Comparison of ENCODE assay signal across 23 mouse cellular contexts in the genomic region with DNA sequence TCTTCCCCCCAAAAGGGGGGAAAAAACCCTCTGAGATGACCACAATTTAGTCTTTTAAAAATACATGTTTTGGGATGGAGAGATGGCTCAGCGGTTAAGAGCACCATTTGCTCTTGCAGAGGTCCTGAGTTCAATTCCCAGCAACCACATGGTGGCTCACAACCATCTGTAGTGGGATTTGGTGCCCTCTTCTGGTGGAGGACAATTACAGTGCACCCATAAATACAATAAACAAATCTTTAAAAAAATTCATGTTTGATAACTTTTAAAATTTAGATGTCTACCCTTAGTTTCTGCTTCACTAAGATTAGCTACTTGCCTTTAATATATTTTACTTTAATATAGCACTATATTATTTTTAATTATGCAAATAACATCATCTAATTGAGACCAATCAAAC. TPM values are rescaled to one million over a fixed set of nuclear protein-coding genes. Genes with fewer than 3 reads are reported as not detected.
DNase-seq lines count a peak whose midpoint lies in the region; ATAC-seq and TF ChIP-seq lines count a peak whose summit lies in the region.
"Had no signal": no experiment of that assay in that cellular context is flagged by ENCODE, and none has a peak within 500 bp of the region (broad histone marks: within the 10 kb centered on the region; RNA-seq: fewer than 3 reads in every experiment).

No protein-coding gene starts in this region.

- DNase-seq in gastrocnemius, adult 2 months, result no peak
- no peak for DNase-seq in gastrocnemius, adult 8-10 months (ENCODE audit: low spot score in 2 of 2)
- DNase-seq in layer of hippocampus, adult 2 months (ENCODE audit: low spot score in 2 of 2), result no peak
- no peak for DNase-seq in layer of hippocampus, adult 18-20 months (ENCODE audit: low spot score in 2 of 2)
- peak; percentile 16 for DNase-seq in 416B (ENCODE audit: low read depth)
- no peak for DNase-seq in Patski (ENCODE audit: low read depth, low spot score)
- no peak for DNase-seq in cerebellum, adult 11 months
- DNase-seq: cerebellum, adult 8-10 months; gastrocnemius, postnatal 10 days; heart, adult 11 months; layer of hippocampus, postnatal 36 days; right cerebral cortex, adult 18-20 months; thymus, postnatal 25 days had no signal

- peaks cover 21% of the 10 kb centered on the region for H3K27me3 ChIP-seq in Patski
- H3K27me3 ChIP-seq: limb, embryonic 15.5 days; lung, embryonic 15.5 days; midbrain, embryonic 12.5 days had no signal

- no peak for ATAC-seq in Patski

- in situ Hi-C loops in Patski (cut with MboI; ENCODE audit: low pct_unique_long_range_greater_than_20kb), result no loop called here

- intact Hi-C loops in gastrocnemius, adult 2 months (cut with DNase I), result no loop called here

- CTCF ChIA-PET in Patski (lab: Charles Lee), result no interaction called here

- no peak overlapping the region for H3K27ac ChIP-seq in gastrocnemius, adult 2 months
- no peak overlapping the region for H3K27ac ChIP-seq in layer of hippocampus, adult 2 months
- H3K27ac ChIP-seq: forebrain, embryonic 10.5 days; limb, embryonic 15.5 days; lung, embryonic 15.5 days; midbrain, embryonic 12.5 days; neural tube, embryonic 13.5 days had no signal

- peak; percentile 21; the same call in 1 of the 2 replicates for TF ChIP-seq CTCF in gastrocnemius, adult 2 months (IDR thresholded peaks at IDR 0.05)
- peak; percentile 54 for TF ChIP-seq CTCF in layer of hippocampus, adult 2 months (conservative IDR thresholded peaks at IDR 0.05)
- peak; percentile 35 for TF ChIP-seq CTCF in Patski (IDR thresholded peaks at IDR 0.05)

- no peak overlapping the region for H3K4me3 ChIP-seq in gastrocnemius, adult 2 months
- H3K4me3 ChIP-seq in layer of hippocampus, adult 2 months, result no peak overlapping the region
- H3K4me3 ChIP-seq: forebrain, embryonic 10.5 days; limb, embryonic 15.5 days; lung, embryonic 15.5 days; midbrain, embryonic 12.5 days; neural tube, embryonic 13.5 days had no signal

- POLR2A ChIA-PET in Patski (lab: Charles Lee), result no interaction called here

RNA-seq across cellular contexts. Expression of a gene that starts 43.7 kb away (rescaled TPM):
- not detected for total RNA-seq in gastrocnemius, adult 2 months (2021)
- under 1 TPM in 1 of 4 experiments, not detected in 3; 0.56 TPM for total RNA-seq in gastrocnemius, adult 8-10 months (2022)
- total RNA-seq in layer of hippocampus, adult 2 months (2021), result not detected
- not detected for total RNA-seq in layer of hippocampus, adult 18-20 months (2021)
- polyA plus RNA-seq in Patski (2021), result 0.06 TPM
- total RNA-seq: G1E; hematopoietic stem cell, adult 5-6 weeks; layer of hippocampus, postnatal 36 days; megakaryocyte progenitor cell, adult 5-6 weeks had no signal
- polyA plus RNA-seq: forebrain, embryonic 10.5 days; G1E; heart, embryonic 14.5 days; kidney, embryonic 14.5 days; midbrain, embryonic 12.5 days had no signal
